Mouse (Mus musculus) cerebellum, adult 2 months (tissue): ENCODE measurements around the gene Gzma. TPM values are rescaled to one million over a fixed set of nuclear protein-coding genes. Genes with fewer than 3 reads are reported as not detected.

ENCODE experiments used
- DNase-seq, 2 experiments: peaks; one replicate each; pipeline ENCODE4 v3.0.0; 2021
- H3K27ac ChIP-seq: fragments of 200-500 bp; 2 replicates; pipeline ENCODE4 v1.5.1; 2012; ENCODE audit warnings: low read length, control low read depth, inconsistent platforms; ENCODE audit not compliant: insufficient read depth
- H3K27me3 ChIP-seq: fragments of 200-500 bp; 2 replicates; pipeline ENCODE4 v1.6.1; 2012; ENCODE audit warnings: inconsistent platforms, mild to moderate bottlenecking, low read length, moderate library complexity; ENCODE audit not compliant: control insufficient read depth, insufficient read depth
- H3K4me1 ChIP-seq: fragments of 200-500 bp; 2 replicates; pipeline ENCODE4 v1.6.1; 2011; ENCODE audit warnings: low read length; ENCODE audit not compliant: control insufficient read depth, insufficient read depth
- H3K4me3 ChIP-seq: fragments of 200-500 bp; replicated peaks from 2 replicates; pipeline ENCODE3; 2011; ENCODE audit warnings: mild to moderate bottlenecking, low read depth, low read length, control low read depth; ENCODE audit not compliant: insufficient read depth
- CTCF ChIP-seq: fragments of 200-500 bp; IDR thresholded peaks from 2 replicates; pipeline ENCODE4 v1.5.1; 2011; ENCODE audit warnings: low read depth, mild to moderate bottlenecking, control low read depth, low read length, moderate library complexity, borderline replicate concordance; ENCODE audit not compliant: insufficient read depth
- POLR2A ChIP-seq: fragments of 200-500 bp; IDR thresholded peaks from 2 replicates; pipeline ENCODE4 v1.6.1; 2011; ENCODE audit warnings: low read length, control low read depth, borderline replicate concordance; ENCODE audit not compliant: insufficient read depth
- WGBS: fragments of 180-500 bp; shearing (Covaris S2); methylation state at CpG from one replicate; pipeline ENCODE4 v1.1.7; 2018; 5-methylcytosine and 5-hydroxymethylcytosine counted together
- polyA plus RNA-seq: library from polyadenylated mRNA; depleted of rRNA; stranded (reverse); fragments of >200 nt; gene quantifications from 2 replicates; pipeline ENCODE4 v1.2.3, GENCODE M21; 2012; rRNA removed

Gzma gene
- polyA plus RNA-seq = 0.16 and 0.30 TPM in 2 replicates

DNA sequence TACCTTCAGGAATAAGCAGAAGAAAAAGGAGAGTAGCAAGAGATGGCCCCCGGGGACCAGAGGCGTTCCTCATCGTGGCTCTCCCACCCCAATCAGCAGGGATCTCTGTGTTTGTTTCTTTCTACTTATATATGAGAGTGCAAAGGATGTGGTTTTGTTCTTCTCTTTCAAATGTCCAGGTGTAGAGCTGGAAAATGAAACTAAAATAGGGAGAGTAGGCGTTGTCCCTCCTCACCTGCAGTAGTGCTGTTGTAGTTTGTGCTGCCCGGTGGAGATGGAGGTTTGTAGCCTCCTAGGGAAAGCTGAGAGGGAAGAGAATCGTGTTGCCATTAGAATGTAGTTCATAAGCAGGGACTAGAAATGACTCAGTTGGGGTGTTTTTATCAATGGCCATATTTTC lies at the start of gene Gzma:
Gene Gzma, minus strand, starts transcription at position 103 of the 400 bp plus-strand sequence.
- H3K4me1 ChIP-seq = no peaks in the 10 kb centered on the region
- DNase-seq = no peak
- H3K27me3 ChIP-seq = no peaks in the 10 kb centered on the region
- H3K4me3 ChIP-seq = no peak within 1 kb of the TSS
- H3K27ac ChIP-seq = no peak within 1 kb of the TSS
- TF ChIP-seq POLR2A = no peak
- TF ChIP-seq CTCF = no peak
- 87% methylated on average over 6 of the region's 6 CpGs for whole genome bisulfite sequencing

DNA sequence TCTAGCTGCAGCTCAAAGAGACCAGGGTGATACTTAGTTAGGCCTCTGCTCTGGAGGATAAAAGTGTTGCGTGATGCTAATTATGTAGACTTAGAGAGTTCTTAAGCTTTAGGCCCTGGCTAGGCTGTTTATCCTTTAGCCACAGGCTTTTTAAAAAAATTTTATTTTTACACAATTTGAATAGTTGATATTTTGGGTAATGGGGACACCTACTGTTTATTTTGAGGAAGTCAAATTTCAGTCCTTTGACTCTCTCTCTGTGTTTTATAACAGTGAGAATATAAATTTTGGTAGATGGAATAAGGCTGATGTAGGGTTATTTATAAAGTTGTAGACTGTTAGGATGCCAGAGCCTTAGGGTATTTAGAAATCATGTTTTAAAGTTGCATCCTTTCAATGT lies 38.8 kb upstream of the Gzma start:
- TF ChIP-seq CTCF (no peak), POLR2A (no peak)

DNA sequence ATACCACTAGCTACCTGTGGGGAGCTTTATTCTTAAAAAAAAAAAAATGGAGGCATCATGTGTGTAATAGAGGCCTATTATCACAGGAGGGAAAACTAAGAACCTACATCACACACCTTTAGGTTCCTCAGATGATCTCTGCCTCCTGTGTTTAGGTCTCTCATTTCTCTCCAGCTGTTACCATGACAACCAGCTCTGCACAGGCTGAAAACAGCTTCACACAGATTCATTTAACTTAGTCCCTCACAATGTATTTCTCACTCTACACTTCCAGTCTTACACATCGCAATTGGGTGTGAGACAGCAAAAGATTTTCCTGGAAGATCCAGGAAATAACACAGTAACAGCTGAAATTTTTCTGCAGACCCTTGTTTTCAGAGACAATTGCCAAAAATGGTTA lies 29.2 kb upstream of the Gzma start:
- TF ChIP-seq CTCF = no peak
- TF ChIP-seq POLR2A = no peak
- H3K4me1 ChIP-seq = no peaks in the 10 kb centered on the region
- H3K4me3 ChIP-seq = no peak overlapping the region
- no peak for DNase-seq
- no peak overlapping the region for H3K27ac ChIP-seq
- no peaks in the 10 kb centered on the region for H3K27me3 ChIP-seq
- WGBS = 86% methylated on average over 1 of the region's 1 CpGs

More for the DNA sequence above, 38.8 kb upstream of the Gzma start:
- no peak for DNase-seq
- 94% methylated on average over 1 of the region's 1 CpGs for WGBS
- H3K4me3 ChIP-seq = no peak overlapping the region
- no peak overlapping the region for H3K27ac ChIP-seq
- H3K4me1 ChIP-seq = no peaks in the 10 kb centered on the region
- H3K27me3 ChIP-seq = no peaks in the 10 kb centered on the region

DNA sequence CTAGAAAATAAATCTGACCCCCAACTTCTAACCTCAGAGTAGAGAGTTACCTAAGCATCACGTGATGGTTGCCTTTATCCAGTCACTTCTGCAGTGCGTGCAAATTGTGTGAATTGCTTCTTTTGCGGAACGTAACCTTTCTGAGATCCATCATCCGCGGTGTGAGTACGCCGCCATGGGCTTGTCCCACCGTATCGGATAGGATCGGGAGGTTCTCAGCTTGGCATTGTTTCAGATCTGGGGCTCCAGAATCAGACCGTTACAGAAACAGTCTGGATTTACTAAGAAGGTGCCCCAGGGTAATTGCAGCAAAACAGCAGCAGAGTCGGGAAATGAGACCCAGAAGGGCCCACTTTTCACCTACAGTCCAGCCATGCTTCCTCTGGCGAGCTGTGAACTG lies 20.5 kb upstream of the Gzma start:
- Histone ChIP-seq H3K4me3 (no peak overlapping the region), H3K4me1 (no peaks in the 10 kb centered on the region), H3K27me3 (no peaks in the 10 kb centered on the region), H3K27ac (no peak overlapping the region)
- no peak for TF ChIP-seq POLR2A
- TF ChIP-seq CTCF = no peak
- no peak for DNase-seq
- whole genome bisulfite sequencing = 88% methylated on average over 14 of the region's 14 CpGs

DNA sequence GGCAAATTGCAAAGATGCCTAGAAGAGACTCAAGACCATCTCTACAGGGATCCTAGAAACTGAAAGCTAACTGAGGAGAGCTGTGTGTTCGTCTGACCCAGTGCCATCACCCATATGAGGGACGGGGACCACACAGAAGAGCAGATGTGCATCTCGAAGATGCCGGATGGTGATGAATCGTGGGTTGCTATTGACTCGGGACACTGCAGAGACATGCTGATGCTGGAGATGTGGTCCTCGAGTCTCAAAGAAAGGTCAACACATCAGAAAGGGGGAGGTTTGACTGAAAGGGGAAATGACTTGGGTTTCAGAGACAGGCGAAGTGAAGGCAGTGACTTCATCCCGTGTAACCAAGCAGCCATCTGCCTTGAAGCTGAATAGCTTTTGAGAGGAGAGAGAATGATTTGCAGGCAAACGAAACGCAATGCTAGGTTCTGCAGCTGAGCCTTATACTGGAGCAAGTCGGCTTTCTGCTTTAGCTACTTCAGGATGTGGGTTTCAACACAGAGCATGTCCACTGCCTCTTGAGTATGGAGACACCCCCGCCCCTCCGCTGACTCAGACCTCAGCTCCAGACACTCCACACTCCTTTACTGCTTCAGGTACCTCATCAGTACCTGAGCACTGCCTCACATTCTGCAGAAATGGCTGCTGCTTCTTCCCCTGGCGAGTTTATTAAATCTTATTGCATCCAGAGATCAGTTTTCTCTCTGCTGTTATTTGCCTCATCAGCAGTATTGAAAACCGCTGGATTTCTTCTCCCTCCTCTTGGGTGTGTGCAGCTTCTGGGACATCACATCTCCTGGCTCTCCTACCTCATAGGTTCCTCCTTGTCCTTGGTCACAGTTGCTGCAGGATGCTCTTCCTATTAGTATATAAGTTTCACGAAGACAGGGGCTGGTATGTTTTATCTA lies 19.8 kb upstream of the Gzma start:
- no peak for TF ChIP-seq CTCF

DNA sequence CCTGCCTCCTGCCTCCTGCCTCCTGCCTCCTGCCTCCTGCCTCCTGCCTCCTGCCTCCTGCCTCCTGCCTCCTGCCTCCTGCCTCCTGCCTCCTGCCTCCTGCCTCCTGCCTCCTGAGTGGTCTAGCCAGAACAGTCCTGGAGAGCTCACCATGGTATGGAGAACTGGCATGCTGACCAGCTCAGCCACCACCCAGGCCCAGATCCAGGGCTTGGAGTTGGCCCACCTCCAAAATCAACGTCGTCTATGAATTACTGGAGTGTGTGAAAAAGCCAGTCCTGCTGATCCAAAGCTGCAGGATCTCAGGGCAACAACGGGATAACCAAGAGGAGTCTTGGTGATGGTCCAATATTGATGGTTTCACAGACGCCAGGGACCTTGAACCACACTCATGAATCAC lies 18.2 kb upstream of the Gzma start:
- H3K4me3 ChIP-seq = no peak overlapping the region
- no peak for TF ChIP-seq POLR2A
- TF ChIP-seq CTCF = no peak
- H3K27me3 ChIP-seq = no peaks in the 10 kb centered on the region
- DNase-seq = no peak
- H3K27ac ChIP-seq = no peak overlapping the region
- no peaks in the 10 kb centered on the region for H3K4me1 ChIP-seq
- WGBS = 7% methylated on average over 4 of the region's 4 CpGs

More for the DNA sequence above, 19.8 kb upstream of the Gzma start:
- Histone ChIP-seq H3K4me3 (no peak overlapping the region), H3K27ac (no peak overlapping the region), H3K27me3 (no peaks in the 10 kb centered on the region), H3K4me1 (no peaks in the 10 kb centered on the region)
- 87% methylated on average over 17 of the region's 17 CpGs for WGBS
- no peak for DNase-seq

DNA sequence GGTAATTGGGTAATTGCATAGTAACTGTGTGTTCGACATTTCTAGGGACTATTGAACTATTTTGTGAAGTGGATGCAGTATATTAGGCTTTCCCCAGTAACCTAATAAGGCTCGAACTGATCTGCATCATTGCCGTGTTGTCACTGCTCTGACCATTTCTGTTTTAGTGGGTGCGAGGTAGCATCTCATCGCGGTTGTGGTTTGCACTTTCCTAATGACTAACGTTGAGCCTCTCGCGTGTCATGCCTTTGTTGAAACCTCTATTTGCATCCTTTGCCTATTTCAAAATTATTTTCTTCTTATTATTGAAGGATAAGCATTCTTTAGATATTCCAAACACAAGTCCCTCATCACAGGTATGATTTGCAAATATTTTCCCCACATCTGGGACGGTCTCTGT lies 4.0 kb upstream of the Gzma start:
- H3K4me1 ChIP-seq = no peaks in the 10 kb centered on the region
- 95% methylated on average over 10 of the region's 10 CpGs for WGBS
- H3K27ac ChIP-seq = no peak overlapping the region
- no peak overlapping the region for H3K4me3 ChIP-seq
- H3K27me3 ChIP-seq = no peaks in the 10 kb centered on the region
- TF ChIP-seq POLR2A = no peak
- no peak for TF ChIP-seq CTCF
- DNase-seq = no peak

DNA sequence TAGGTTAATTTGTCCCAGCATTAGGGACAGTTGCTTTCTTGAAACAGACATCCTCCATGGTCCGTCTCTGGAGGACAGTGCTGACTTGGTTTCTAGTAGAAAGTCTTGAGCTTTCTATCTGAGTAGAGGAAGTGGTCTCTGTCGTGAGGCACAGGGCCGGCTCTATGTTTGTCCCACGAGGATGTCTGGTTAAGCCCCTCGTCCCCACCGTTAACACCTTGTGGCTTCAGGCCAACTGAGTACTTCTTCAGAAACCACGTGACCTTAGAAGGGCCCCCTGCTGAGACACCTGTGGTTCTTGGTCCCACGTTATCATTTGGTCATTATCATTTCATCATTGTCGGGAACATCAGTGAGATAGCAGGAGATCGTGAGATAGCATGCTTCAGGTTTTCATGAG lies 1.0 kb upstream of the Gzma start:
- 69% methylated on average over 10 of the region's 10 CpGs for WGBS
- no peak for TF ChIP-seq CTCF
- TF ChIP-seq POLR2A = no peak
- no peak for DNase-seq
- Histone ChIP-seq H3K27me3 (no peaks in the 10 kb centered on the region), H3K4me1 (no peaks in the 10 kb centered on the region), H3K4me3 (no peak overlapping the region), H3K27ac (no peak overlapping the region)

DNA sequence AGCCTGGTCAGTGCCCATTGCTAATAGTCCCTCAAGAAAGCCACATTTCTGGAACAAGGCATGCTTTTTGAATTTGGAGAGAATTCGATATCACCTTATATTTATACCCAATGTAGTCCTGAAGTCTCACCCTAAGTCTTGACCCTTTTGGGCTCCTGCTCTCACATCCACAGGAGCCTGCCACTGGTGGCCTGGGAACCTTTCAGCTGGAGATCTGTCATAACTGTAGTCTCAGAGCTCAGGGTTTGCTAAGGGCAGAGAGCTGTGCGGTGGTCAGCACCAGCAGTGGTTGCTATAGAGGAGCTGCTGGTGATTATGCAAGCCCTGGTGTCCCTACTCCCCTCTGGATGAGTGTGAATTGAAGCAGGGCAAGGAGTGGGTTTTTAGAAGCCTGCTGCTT lies 2.4 kb downstream of the Gzma start:
- TF ChIP-seq CTCF (no peak), POLR2A (no peak)
- WGBS = 91% methylated on average over 2 of the region's 2 CpGs

More for the DNA sequence above, 2.4 kb downstream of the Gzma start:
- H3K4me3 ChIP-seq = no peak overlapping the region
- DNase-seq = no peak
- no peak overlapping the region for H3K27ac ChIP-seq
- no peaks in the 10 kb centered on the region for H3K4me1 ChIP-seq
- no peaks in the 10 kb centered on the region for H3K27me3 ChIP-seq
